Mouse (Mus musculus): ENCODE data around the gene Gna14.

DNA sequence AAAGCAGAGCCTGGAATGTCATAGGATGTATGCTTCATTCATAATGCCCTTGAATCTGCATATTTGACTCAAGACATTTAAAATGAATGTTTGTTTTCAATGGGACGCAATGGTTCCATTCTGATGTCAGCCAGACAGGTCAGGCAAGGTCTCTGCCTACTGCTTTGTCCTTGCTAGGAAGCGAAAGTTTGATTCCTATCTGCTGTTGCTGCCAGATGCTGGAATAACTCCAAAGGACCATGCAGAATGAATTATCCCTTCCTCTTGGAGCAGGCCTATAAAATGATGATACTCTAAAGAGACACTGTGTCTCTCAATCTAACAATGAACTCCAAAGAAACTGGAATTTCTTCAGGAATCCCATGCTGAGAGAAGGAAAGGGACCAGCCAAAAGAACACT lies 10.0 kb upstream of the Gna14 start:
- TF ChIP-seq CTCF (IDR thresholded peaks at IDR 0.05; ENCODE audit: low read depth, low read length), result no peak
- no peak for TF ChIP-seq POLR2A (IDR thresholded peaks at IDR 0.05; ENCODE audit: extremely low read depth, insufficient read depth, low read length)
